Mouse (Mus musculus) gastrocnemius, postnatal 25 days (tissue): ENCODE data around the gene Ppp3r2. TPM values are rescaled to one million over a fixed set of nuclear protein-coding genes. Genes with fewer than 3 reads are reported as not detected.

Source experiments
- DNase-seq: peaks from one replicate; pipeline ENCODE4 v3.0.0; 2022
- long read RNA-seq, 2 experiments: library from polyadenylated mRNA; stranded (forward); transcript quantifications; one replicate each; pipeline ENCODE4 v2.0.0; 2021
- total RNA-seq, 2 experiments: library from RNA; stranded (reverse); gene quantifications; 1 replicate in 1 of 2; 2 replicates in 1 of 2; pipeline ENCODE4 v1.2.3; 2021

The Ppp3r2 gene
- total RNA-seq: not detected
- long read RNA-seq, experiment 1: 0 reads
- long read RNA-seq, experiment 2: 0 reads

GRCm38 (mm10) chr4:49681812-49682211, at the start of gene Ppp3r2:
Gene Ppp3r2, minus strand, starts transcription at chr4:49682024.
- no peak for DNase-seq

GRCm38 (mm10) chr4:49729326-49729725, 47.5 kb upstream of the Ppp3r2 start:
- DNase-seq: no peak

- no peak for DNase-seq
Observed at GRCm38 (mm10) chr4:49723908-49724307, 42.1 kb upstream of the Ppp3r2 start.

GRCm38 (mm10) chr4:49691405-49692194, 9.8 kb upstream of the Ppp3r2 start:
- no peak for DNase-seq

GRCm38 (mm10) chr4:49688594-49689288, 6.9 kb upstream of the Ppp3r2 start:
- DNase-seq: no peak

GRCm38 (mm10) chr4:49680171-49680875, 1.5 kb downstream of the Ppp3r2 start:
- no peak for DNase-seq

GRCm38 (mm10) chr4:49676790-49677189, 5.0 kb downstream of the Ppp3r2 start:
- no peak for DNase-seq

GRCm38 (mm10) chr4:49676071-49676470, 5.8 kb downstream of the Ppp3r2 start:
- no peak for DNase-seq

GRCm38 (mm10) chr4:49664850-49665249, 17.0 kb downstream of the Ppp3r2 start:
- no peak for DNase-seq

- DNase-seq: no peak
Observed at GRCm38 (mm10) chr4:49662231-49662630, 19.6 kb downstream of the Ppp3r2 start.

- no peak for DNase-seq
Observed at GRCm38 (mm10) chr4:49661664-49662063, 20.2 kb downstream of the Ppp3r2 start.

- DNase-seq: no peak
Observed at GRCm38 (mm10) chr4:49659421-49659820, 22.4 kb downstream of the Ppp3r2 start.

GRCm38 (mm10) chr4:49639913-49640312, 41.9 kb downstream of the Ppp3r2 start:
- no peak for DNase-seq

- DNase-seq: no peak
Observed at GRCm38 (mm10) chr4:49637821-49638220, 44.0 kb downstream of the Ppp3r2 start.

GRCm38 (mm10) chr4:49632139-49632481, 49.7 kb downstream of the Ppp3r2 start:
- DNase-seq: no peak

- peak; percentile 95 for DNase-seq
Observed at GRCm38 (mm10) chr4:49631319-49632138, 50.3 kb downstream of the Ppp3r2 start, which contains the start of gene Rnf20. Gene Rnf20, plus strand, starts transcription at chr4:49632006.

- no peak for DNase-seq
Observed at GRCm38 (mm10) chr4:49628941-49629340, 52.9 kb downstream of the Ppp3r2 start.

Other genes starting within 250 kb of the Ppp3r2 start
- not detected for gene Acnat1, start 208.1 kb downstream of the Ppp3r2 start, total RNA-seq
- under 1 TPM in 1 of 2 experiments, not detected in 1; 0.28 TPM for gene Baat, start 175.5 kb downstream of the Ppp3r2 start, total RNA-seq
- 10 to 100 TPM; 27.9 to 28.6 TPM for gene Mrpl50, start 160.9 kb downstream of the Ppp3r2 start, total RNA-seq
- 1 to 10 TPM; 2.5 to 3.1 TPM for gene Zfp189, start 160.8 kb downstream of the Ppp3r2 start, total RNA-seq
- not detected for gene Aldob, start 132.5 kb downstream of the Ppp3r2 start, total RNA-seq
- gene Tmem246, start 84.1 kb downstream of the Ppp3r2 start, total RNA-seq: 10 to 100 TPM; 26.7 to 29.2 TPM
- gene Rnf20, start 50.0 kb downstream of the Ppp3r2 start, total RNA-seq: 10 to 100 TPM; 26.3 to 26.7 TPM
- under 1 TPM; 0.13 to 0.18 TPM for gene Grin3a, start 163.7 kb upstream of the Ppp3r2 start, total RNA-seq